Mouse (Mus musculus) inflammation-experienced regulatory T-cells, adult 16 weeks (primary cell): Measurements from ENCODE around the gene Tubb1. TPM values are rescaled to one million over a fixed set of nuclear protein-coding genes. Genes with fewer than 3 reads are reported as not detected.

Experiments used
- polyA plus RNA-seq: library from polyadenylated mRNA; unstranded; fragments of 100-300 nt; shearing (Covaris generic); gene quantifications from one replicate; pipeline ENCODE4 v1.2.1, GENCODE M21; 2017

Tubb1 gene
- polyA plus RNA-seq = 0.21 TPM

DNA sequence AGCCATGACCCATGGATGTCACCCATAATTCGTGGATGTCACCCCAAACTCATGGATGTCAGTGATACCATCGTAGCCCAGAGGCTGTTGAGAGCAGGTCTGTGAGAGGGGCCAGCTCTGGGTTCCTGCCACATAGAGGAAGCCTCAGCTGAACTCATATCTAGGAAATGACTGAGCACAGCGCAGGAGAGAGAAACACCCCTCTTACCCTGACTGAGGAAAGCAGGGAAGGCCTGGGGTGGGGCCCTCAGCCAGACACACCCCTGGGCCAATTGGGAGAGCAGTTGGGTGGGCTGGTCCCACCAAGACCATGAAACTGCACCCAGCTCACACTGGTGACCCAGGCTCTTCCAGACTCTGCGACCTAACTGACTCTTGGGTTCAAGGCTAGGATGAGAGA lies at the start of gene Tubb1:
TSS of gene Tubb1 (plus strand) at position 343 of the 400 bp plus-strand sequence.

DNA sequence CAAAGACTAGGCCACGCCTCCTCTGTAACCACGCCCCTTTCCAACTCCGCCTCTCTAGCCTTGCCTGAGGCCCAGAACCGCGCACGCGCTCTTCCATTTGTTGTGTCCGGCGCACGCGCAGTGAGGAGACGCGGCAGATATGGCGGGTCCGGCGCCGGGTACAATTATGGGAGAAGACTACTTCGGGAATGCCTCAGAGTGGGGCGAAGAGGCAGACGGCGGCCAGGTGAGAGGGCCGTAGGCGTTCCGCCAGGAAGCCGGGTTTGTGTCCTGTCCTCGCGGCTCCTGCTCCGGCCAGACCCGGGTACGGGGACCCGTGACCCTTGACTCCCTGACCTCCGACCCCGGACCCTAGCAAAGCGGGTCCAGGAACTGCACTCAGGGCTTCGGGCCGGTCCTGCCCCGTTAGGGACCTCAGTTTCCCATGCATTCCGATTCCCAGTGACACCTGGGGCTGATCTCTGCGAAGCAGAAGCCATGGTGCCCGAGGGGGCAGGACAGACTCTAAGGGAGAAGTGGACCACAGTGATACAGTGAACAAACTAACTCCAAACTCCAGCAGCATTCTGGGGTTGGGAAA lies 34.7 kb upstream of the Tubb1 start, which contains the start of gene Nelfcd:
TSS of gene Nelfcd (plus strand) at position 74 of the 580 bp plus-strand sequence.

DNA sequence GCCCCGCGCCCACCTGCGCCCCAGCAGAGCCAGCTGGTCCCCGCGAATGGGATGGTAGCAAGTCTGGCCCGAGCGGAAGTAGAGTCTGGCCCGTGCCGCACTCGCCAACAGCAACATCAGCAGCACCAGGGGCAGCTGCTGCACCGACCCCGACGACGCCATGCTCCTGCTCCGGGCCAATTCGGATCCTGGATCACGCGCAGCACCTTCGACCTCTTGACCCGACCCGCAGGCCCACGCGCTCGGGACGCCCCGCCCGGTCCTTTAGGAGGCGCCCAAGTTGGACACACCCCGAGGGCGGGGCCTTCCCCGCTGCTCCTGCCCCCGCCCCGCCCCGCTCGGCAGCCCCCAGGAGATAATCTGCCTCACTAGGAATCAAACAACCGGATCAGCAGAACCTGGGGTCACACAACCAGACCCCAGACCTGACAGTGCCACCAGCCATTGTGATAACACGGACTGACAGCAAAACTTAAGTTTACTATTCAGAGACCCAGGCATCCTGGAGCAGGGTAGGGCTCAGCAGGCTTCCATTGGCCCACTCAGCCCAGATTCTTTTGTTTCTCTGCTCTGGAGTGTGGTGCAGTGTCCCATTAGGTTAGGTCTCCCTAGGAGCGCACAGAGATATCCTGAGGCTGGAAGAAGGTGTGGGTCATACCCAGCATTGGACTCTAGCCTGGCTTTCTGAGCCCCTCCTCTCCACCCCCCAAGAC lies 11.6 kb upstream of the Tubb1 start, which contains the start of gene Ctsz:
TSS of gene Ctsz (minus strand) at position 303 of the 713 bp plus-strand sequence.

GRCm38 (mm10) chr2:174463789-174464523 lies 13.5 kb downstream of the Tubb1 start, which contains the start of gene Atp5e:
Gene Atp5e, minus strand, starts transcription at chr2:174464105.

DNA sequence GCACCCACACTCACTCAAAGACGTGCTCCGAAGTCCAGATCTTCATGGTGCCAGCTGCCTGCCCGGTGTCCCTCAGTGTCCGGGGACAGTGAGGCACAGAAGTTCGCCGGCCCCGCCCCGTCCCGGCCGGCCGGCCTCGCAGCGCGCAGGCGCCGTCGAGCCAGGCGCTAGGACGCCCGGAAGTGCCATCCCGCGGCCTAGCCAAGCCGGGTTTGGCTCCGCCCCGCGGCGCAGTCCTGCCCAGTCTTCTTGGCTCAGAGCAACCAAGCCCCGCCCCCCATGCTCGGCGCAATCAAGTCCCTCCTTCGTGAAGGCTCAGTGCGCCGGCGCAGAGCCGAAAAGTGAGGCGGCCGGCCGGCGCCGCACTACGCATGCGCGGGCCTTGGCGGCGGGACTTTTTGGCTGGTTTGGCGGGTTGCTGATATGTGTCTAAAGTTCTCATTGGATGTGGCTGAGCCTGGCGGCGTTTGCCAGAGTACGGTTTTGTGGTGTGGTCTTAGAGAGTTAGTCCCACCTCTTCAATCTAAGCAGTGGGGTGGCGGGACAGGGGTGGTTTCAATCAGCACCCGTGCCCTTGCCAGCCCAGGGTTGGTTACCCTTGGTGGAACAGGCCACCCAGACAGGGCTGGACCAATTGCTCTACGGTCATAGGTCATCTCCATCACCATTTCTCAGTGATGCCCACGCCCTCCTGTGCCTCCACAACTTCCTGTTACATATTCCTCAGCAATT lies 22.5 kb downstream of the Tubb1 start, which contains the start of gene Prelid3b:
TSS of gene Prelid3b (minus strand) at position 264 of the 732 bp plus-strand sequence.

Other genes starting within 250 kb of the Tubb1 start
- 87.4 TPM for gene Gnas, start 166.4 kb upstream of the Tubb1 start, polyA plus RNA-seq
- gene Gm20721, start 104.0 kb upstream of the Tubb1 start, polyA plus RNA-seq = not detected
- 87.4 TPM for gene Nelfcd, start 34.9 kb upstream of the Tubb1 start, polyA plus RNA-seq
- 147 TPM for gene Ctsz, start 11.7 kb upstream of the Tubb1 start, polyA plus RNA-seq
- gene Atp5e, start 13.4 kb downstream of the Tubb1 start, polyA plus RNA-seq = 455 TPM
- gene Prelid3b, start 22.4 kb downstream of the Tubb1 start, polyA plus RNA-seq = 94.2 TPM
- gene Zfp831, start 192.8 kb downstream of the Tubb1 start, polyA plus RNA-seq = 19.6 TPM